Mouse (Mus musculus): ENCODE data around the gene Insl3.

DNA sequence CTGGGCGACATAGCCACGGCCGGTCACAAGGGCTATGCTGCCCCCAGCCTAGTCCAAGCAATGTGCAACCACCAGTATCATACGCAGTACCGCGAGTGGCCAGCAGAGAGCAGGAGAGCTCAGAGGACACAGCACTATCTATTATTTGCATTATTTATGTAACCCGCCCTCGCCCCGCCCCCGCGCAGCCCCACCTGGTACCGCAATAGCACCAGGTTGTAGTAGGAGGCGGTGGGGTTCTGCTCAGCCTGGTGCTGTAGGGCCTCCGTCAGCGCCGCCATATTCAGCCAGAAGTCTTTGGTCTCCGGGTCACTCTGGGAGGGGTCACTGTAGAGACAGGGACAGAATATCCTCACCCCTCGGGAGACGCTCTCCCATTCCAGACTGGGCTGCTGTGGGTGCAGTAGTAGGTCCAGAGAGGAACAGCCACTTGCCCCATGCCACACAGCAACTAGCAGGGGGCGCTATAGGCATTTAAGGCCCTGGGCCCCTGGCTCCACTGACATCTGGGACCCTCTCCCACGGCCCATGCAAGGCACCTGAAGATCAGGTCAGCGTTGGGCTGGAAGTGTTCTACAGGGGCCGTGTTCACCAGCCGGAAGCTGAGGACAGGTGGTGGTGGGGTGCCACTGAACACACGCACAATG is 20.9 kb downstream of the Insl3 start:
- TF ChIP-seq CTCF (IDR thresholded peaks at IDR 0.05; ENCODE audit: extremely low read depth, insufficient read depth, insufficient read length, insufficient replicate concordance) (peak; percentile 82; the same call in 1 of the 2 replicates), POLR2A (IDR thresholded peaks at IDR 0.05; ENCODE audit: low read depth, low read length) (no peak)
